Mouse (Mus musculus) midbrain, embryonic 16.5 days (tissue): ENCODE results near the gene Fhit. TPM values are rescaled to one million over a fixed set of nuclear protein-coding genes. Genes with fewer than 3 reads are reported as not detected.

Source experiments
- ATAC-seq: fragments of 200-750 bp; cut with Nextera tagmentation; 2 replicates; pipeline ENCODE4 v1.8.0; 2017; ENCODE audit warnings: moderate TSS enrichment
- H3K27ac ChIP-seq: fragments of 300-500 bp; sonication (generic); 2 replicates; pipeline ENCODE4 v1.5.1; 2014; ENCODE audit warnings: mild to moderate bottlenecking, low read length, mixed read lengths
- H3K27me3 ChIP-seq: fragments of 300-500 bp; sonication (generic); 2 replicates; pipeline ENCODE4 v1.6.1; 2014; ENCODE audit warnings: low read depth, low read length, mixed read lengths; ENCODE audit not compliant: control insufficient read depth, insufficient read depth
- H3K36me3 ChIP-seq: fragments of 300-500 bp; sonication (generic); 2 replicates; pipeline ENCODE4 v1.6.1; 2014; ENCODE audit warnings: mild to moderate bottlenecking, low read length, moderate library complexity, mixed read lengths; ENCODE audit not compliant: control insufficient read depth, insufficient read depth
- H3K4me1 ChIP-seq: fragments of 300-500 bp; sonication (generic); 2 replicates; pipeline ENCODE4 v1.6.1; 2014; ENCODE audit warnings: mild to moderate bottlenecking, low read length, mixed read lengths; ENCODE audit not compliant: control insufficient read depth, insufficient read depth
- H3K4me2 ChIP-seq: fragments of 300-500 bp; sonication (generic); 2 replicates; pipeline ENCODE4 v1.6.1; 2014; ENCODE audit warnings: mild to moderate bottlenecking, low read length, mixed read lengths
- H3K4me3 ChIP-seq: fragments of 300-500 bp; sonication (generic); 2 replicates; pipeline ENCODE4 v1.5.1; 2014; ENCODE audit warnings: low read depth, mild to moderate bottlenecking, low read length, moderate library complexity, mixed read lengths
- H3K9ac ChIP-seq: fragments of 300-500 bp; sonication (generic); 2 replicates; pipeline ENCODE4 v1.6.1; 2014; ENCODE audit warnings: low read depth, low read length, mixed read lengths
- H3K9me3 ChIP-seq: fragments of 300-500 bp; sonication (generic); replicated peaks from 2 replicates; pipeline ENCODE4 v1.6.1; 2014; ENCODE audit warnings: mild to moderate bottlenecking, low read length, mixed read lengths; ENCODE audit not compliant: control insufficient read depth, poor library complexity, severe bottlenecking
- WGBS: fragments of 180-500 bp; shearing (Covaris S2); extraction: QIAGEN DNeasy Blood & Tissue Kit; methylation state at CpG from one replicate; pipeline ENCODE4 v1.1.7; 2014; 5-methylcytosine and 5-hydroxymethylcytosine counted together
- polyA plus RNA-seq: library from polyadenylated mRNA; unstranded; fragments of >200 nt; fragmentation: Nextera tagmentation; extraction: Ambion mirVana; gene quantifications from 2 replicates; pipeline ENCODE4 v1.2.1, GENCODE M21; 2015

Fhit gene
- polyA plus RNA-seq, 1 experiment from 2014 or later: 8.5 TPM

- Histone ChIP-seq H3K9me3 (no peaks in the 10 kb centered on the region), H3K36me3 (no peaks in the 10 kb centered on the region), H3K9ac (no peak overlapping the region), H3K4me3 (no peak overlapping the region), H3K4me2 (no peak overlapping the region), H3K27me3 (no peaks in the 10 kb centered on the region), H3K4me1 (no peaks in the 10 kb centered on the region), H3K27ac (no peak overlapping the region)
- WGBS: 54% methylated on average over 4 of the region's 4 CpGs
- no peak for ATAC-seq
Observed at GRCm38 (mm10) chr14:10213216-10213615, 948.6 kb downstream of the Fhit start.

GRCm38 (mm10) chr14:10211184-10211583, 950.7 kb downstream of the Fhit start:
- ATAC-seq: no peak
- no peak overlapping the region for H3K27ac ChIP-seq
- H3K9me3 ChIP-seq: no peaks in the 10 kb centered on the region
- H3K4me1 ChIP-seq: no peaks in the 10 kb centered on the region
- no peaks in the 10 kb centered on the region for H3K27me3 ChIP-seq
- no peak overlapping the region for H3K9ac ChIP-seq
- no peak overlapping the region for H3K4me2 ChIP-seq
- no peaks in the 10 kb centered on the region for H3K36me3 ChIP-seq
- H3K4me3 ChIP-seq: no peak overlapping the region
- 77% methylated on average over 5 of the region's 5 CpGs for WGBS

- no peaks in the 10 kb centered on the region for H3K27me3 ChIP-seq
- H3K4me2 ChIP-seq: no peak overlapping the region
- H3K4me1 ChIP-seq: no peaks in the 10 kb centered on the region
- no peak overlapping the region for H3K9ac ChIP-seq
- no peak overlapping the region for H3K27ac ChIP-seq
- ATAC-seq: no peak
- H3K4me3 ChIP-seq: no peak overlapping the region
- H3K36me3 ChIP-seq: no peaks in the 10 kb centered on the region
- H3K9me3 ChIP-seq: no peaks in the 10 kb centered on the region
- WGBS: 90% methylated on average over 3 of the region's 3 CpGs
Observed at GRCm38 (mm10) chr14:10209007-10209406, 952.8 kb downstream of the Fhit start.

- Histone ChIP-seq H3K4me1 (no peaks in the 10 kb centered on the region), H3K27me3 (no peaks in the 10 kb centered on the region), H3K9ac (no peak overlapping the region), H3K27ac (no peak overlapping the region), H3K9me3 (no peaks in the 10 kb centered on the region), H3K4me2 (no peak overlapping the region), H3K36me3 (no peaks in the 10 kb centered on the region), H3K4me3 (no peak overlapping the region)
- 92% methylated on average over 5 of the region's 5 CpGs for WGBS
- no peak for ATAC-seq
Observed at GRCm38 (mm10) chr14:10205699-10206098, 956.1 kb downstream of the Fhit start.

DNA sequence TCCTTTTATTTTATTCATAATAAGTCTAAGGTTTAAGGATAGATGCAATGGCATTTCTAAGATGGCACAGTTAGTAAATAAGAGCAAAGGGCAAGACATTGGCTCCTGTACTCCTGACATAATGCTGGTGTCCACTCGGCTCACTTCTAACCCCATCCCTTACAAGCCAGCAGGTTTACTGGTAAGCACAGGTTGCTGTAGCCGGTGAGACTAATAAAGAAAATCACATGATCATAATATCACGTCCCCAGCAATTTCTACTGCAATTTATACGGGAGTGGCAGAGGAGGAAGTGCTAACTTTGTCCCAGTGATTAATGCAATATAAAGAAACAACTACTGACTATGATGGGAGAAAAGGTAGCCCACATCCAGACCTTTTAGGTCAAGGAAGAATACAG, 956.5 kb downstream of the Fhit start:
- H3K27ac ChIP-seq: no peak overlapping the region
- 84% methylated on average over 4 of the region's 4 CpGs for WGBS

GRCm38 (mm10) chr14:10194130-10194529, 967.7 kb downstream of the Fhit start:
- Histone ChIP-seq H3K9ac (no peak overlapping the region), H3K4me1 (no peaks in the 10 kb centered on the region), H3K9me3 (no peaks in the 10 kb centered on the region), H3K4me3 (no peak overlapping the region), H3K36me3 (no peaks in the 10 kb centered on the region), H3K27ac (no peak overlapping the region), H3K4me2 (no peak overlapping the region), H3K27me3 (no peaks in the 10 kb centered on the region)
- ATAC-seq: no peak
- 68% methylated on average over 5 of the region's 5 CpGs for WGBS

More for the DNA sequence above, 956.5 kb downstream of the Fhit start:
- H3K9ac ChIP-seq: no peak overlapping the region
- H3K4me2 ChIP-seq: no peak overlapping the region
- H3K4me1 ChIP-seq: no peaks in the 10 kb centered on the region
- H3K4me3 ChIP-seq: no peak overlapping the region
- H3K27me3 ChIP-seq: no peaks in the 10 kb centered on the region
- no peak for ATAC-seq
- no peaks in the 10 kb centered on the region for H3K36me3 ChIP-seq
- no peaks in the 10 kb centered on the region for H3K9me3 ChIP-seq

- no peaks in the 10 kb centered on the region for H3K9me3 ChIP-seq
- H3K27me3 ChIP-seq: no peaks in the 10 kb centered on the region
- H3K27ac ChIP-seq: no peak overlapping the region
- no peak overlapping the region for H3K4me3 ChIP-seq
- H3K4me1 ChIP-seq: peaks cover 4% of the 10 kb centered on the region; the same call in 1 of the 2 replicates
- no peak for ATAC-seq
- no peak overlapping the region for H3K4me2 ChIP-seq
- 78% methylated on average over 2 of the region's 2 CpGs for WGBS
- no peak overlapping the region for H3K9ac ChIP-seq
- no peaks in the 10 kb centered on the region for H3K36me3 ChIP-seq
Observed at GRCm38 (mm10) chr14:10171761-10172160, 990.1 kb downstream of the Fhit start.

- Histone ChIP-seq H3K4me1 (peaks cover 4% of the 10 kb centered on the region; the same call in 1 of the 2 replicates), H3K36me3 (no peaks in the 10 kb centered on the region), H3K4me3 (no peak overlapping the region), H3K27me3 (no peaks in the 10 kb centered on the region), H3K4me2 (no peak overlapping the region), H3K9ac (no peak overlapping the region), H3K9me3 (no peaks in the 10 kb centered on the region), H3K27ac (peak overlapping the region; percentile 74)
- no peak for ATAC-seq
- 32% methylated on average over 6 of the region's 6 CpGs for WGBS
Observed at GRCm38 (mm10) chr14:10166641-10167429, 995.0 kb downstream of the Fhit start.

DNA sequence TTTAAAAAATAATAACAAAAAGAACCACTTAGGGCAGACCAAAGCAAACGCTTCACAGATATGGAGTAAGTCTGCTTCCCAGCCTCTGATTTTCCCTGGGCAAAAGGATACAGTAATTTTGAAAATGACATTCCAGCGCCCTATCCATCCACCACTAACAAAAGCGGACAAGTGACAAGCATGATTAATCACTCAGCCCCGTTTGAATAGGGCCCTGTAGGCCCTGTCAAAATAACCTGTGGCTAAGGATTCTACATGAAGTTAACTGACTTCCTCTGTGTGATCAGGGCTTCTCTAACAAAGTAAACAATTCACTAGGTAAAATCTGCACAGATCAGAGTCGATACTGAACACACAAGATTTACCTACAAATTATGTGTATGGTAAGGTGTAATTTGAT, 1012.0 kb downstream of the Fhit start:
- WGBS: 35% methylated on average over 5 of the region's 5 CpGs
- H3K36me3 ChIP-seq: no peaks in the 10 kb centered on the region
- no peak overlapping the region for H3K9ac ChIP-seq
- no peaks in the 10 kb centered on the region for H3K27me3 ChIP-seq
- no peak overlapping the region for H3K4me3 ChIP-seq
- no peaks in the 10 kb centered on the region for H3K9me3 ChIP-seq
- H3K4me1 ChIP-seq: no peaks in the 10 kb centered on the region
- ATAC-seq: no peak
- no peak overlapping the region for H3K27ac ChIP-seq
- H3K4me2 ChIP-seq: no peak overlapping the region
